Mouse (Mus musculus) kidney, postnatal 14 days (tissue): ENCODE measurements around the gene Fkbp15.

Experiments used
- DNase-seq: peaks from one replicate; pipeline ENCODE4 v3.0.0; 2022; ENCODE audit warnings: mixed read lengths

Fkbp15 gene

GRCm38 (mm10) chr4:62372410-62372809 is 12.1 kb upstream of the Fkbp15 start:
- no peak for DNase-seq

GRCm38 (mm10) chr4:62369091-62369490 is 8.7 kb upstream of the Fkbp15 start:
- DNase-seq: no peak

GRCm38 (mm10) chr4:62367586-62367985 is 7.2 kb upstream of the Fkbp15 start:
- DNase-seq: no peak

- no peak for DNase-seq
Observed at GRCm38 (mm10) chr4:62366291-62366690, 5.9 kb upstream of the Fkbp15 start.

GRCm38 (mm10) chr4:62364299-62364698 is 4.0 kb upstream of the Fkbp15 start:
- DNase-seq: no peak

GRCm38 (mm10) chr4:62362437-62362836 is 2.1 kb upstream of the Fkbp15 start:
- DNase-seq: no peak

GRCm38 (mm10) chr4:62361997-62362396 is 1.6 kb upstream of the Fkbp15 start:
- DNase-seq: no peak

- DNase-seq: no peak
Observed at GRCm38 (mm10) chr4:62361571-62361970, 1.2 kb upstream of the Fkbp15 start.

GRCm38 (mm10) chr4:62360805-62361455 is 582 bp upstream of the Fkbp15 start:
- no peak for DNase-seq

- DNase-seq: no peak
Observed at GRCm38 (mm10) chr4:62359256-62359775, 1.0 kb downstream of the Fkbp15 start.

GRCm38 (mm10) chr4:62357631-62358148 is 2.7 kb downstream of the Fkbp15 start:
- no peak for DNase-seq

GRCm38 (mm10) chr4:62349371-62349770 is 11.0 kb downstream of the Fkbp15 start:
- DNase-seq: no peak

GRCm38 (mm10) chr4:62348329-62348705 is 12.0 kb downstream of the Fkbp15 start:
- DNase-seq: no peak

GRCm38 (mm10) chr4:62347605-62348328 is 12.6 kb downstream of the Fkbp15 start:
- DNase-seq: peak; percentile 60

- no peak for DNase-seq
Observed at GRCm38 (mm10) chr4:62345827-62346226, 14.5 kb downstream of the Fkbp15 start.

- peak; percentile 29 for DNase-seq
Observed at GRCm38 (mm10) chr4:62344000-62344399, 16.3 kb downstream of the Fkbp15 start.

- DNase-seq: no peak
Observed at GRCm38 (mm10) chr4:62338536-62338935, 21.8 kb downstream of the Fkbp15 start.

GRCm38 (mm10) chr4:62331977-62332376 is 28.4 kb downstream of the Fkbp15 start:
- no peak for DNase-seq

GRCm38 (mm10) chr4:62328941-62329660 is 31.2 kb downstream of the Fkbp15 start:
- DNase-seq: no peak

GRCm38 (mm10) chr4:62326111-62326510 is 34.2 kb downstream of the Fkbp15 start:
- DNase-seq: no peak

- DNase-seq: no peak
Observed at GRCm38 (mm10) chr4:62322684-62323083, 37.7 kb downstream of the Fkbp15 start.

- DNase-seq: no peak
Observed at GRCm38 (mm10) chr4:62318294-62318693, 42.1 kb downstream of the Fkbp15 start.

GRCm38 (mm10) chr4:62316456-62316855 is 43.9 kb downstream of the Fkbp15 start:
- DNase-seq: no peak
